Mouse (Mus musculus): Measurements from ENCODE around the gene Chgb.

GRCm38 (mm10) chr2:132770822-132771221, 10.3 kb upstream of the Chgb start:
- TF ChIP-seq POLR2A (IDR thresholded peaks at IDR 0.05; ENCODE audit: insufficient read length, low read depth), result no peak
- no peak for TF ChIP-seq TCF12 (IDR thresholded peaks at IDR 0.05; ENCODE audit: insufficient read depth, poor library complexity, severe bottlenecking)
- TF ChIP-seq REST (IDR thresholded peaks at IDR 0.05; ENCODE audit: insufficient read depth, insufficient read length), result no peak
- TF ChIP-seq MAX (IDR thresholded peaks at IDR 0.05; ENCODE audit: low read depth), result no peak
- TF ChIP-seq USF1 (IDR thresholded peaks at IDR 0.05; ENCODE audit: low read depth), result no peak
- no peak for TF ChIP-seq POLR2AphosphoS2 (IDR thresholded peaks at IDR 0.05; ENCODE audit: insufficient read length, low read depth)
- TF ChIP-seq E2F4 (IDR thresholded peaks at IDR 0.05; ENCODE audit: insufficient read depth), result no peak
- TF ChIP-seq CEBPB (IDR thresholded peaks at IDR 0.05; ENCODE audit: insufficient read depth, poor library complexity, severe bottlenecking), result no peak
- TF ChIP-seq SRF (IDR thresholded peaks at IDR 0.05; ENCODE audit: control insufficient read depth, insufficient read length, low read depth), result no peak
- no peak for TF ChIP-seq MYOD1 (IDR thresholded peaks at IDR 0.05; ENCODE audit: control insufficient read depth in 1 of 3, insufficient read length in 2 of 3, low read depth in 2 of 3)
- no peak for TF ChIP-seq MYOG (IDR thresholded peaks at IDR 0.05; ENCODE audit: control insufficient read depth in 1 of 3, insufficient read depth in 1 of 3, insufficient read length in 2 of 3, low read depth in 2 of 3)

Data from myocyte (in vitro differentiated cells).